ENCODE assay signal across 8 mouse cellular contexts in the genomic region with DNA sequence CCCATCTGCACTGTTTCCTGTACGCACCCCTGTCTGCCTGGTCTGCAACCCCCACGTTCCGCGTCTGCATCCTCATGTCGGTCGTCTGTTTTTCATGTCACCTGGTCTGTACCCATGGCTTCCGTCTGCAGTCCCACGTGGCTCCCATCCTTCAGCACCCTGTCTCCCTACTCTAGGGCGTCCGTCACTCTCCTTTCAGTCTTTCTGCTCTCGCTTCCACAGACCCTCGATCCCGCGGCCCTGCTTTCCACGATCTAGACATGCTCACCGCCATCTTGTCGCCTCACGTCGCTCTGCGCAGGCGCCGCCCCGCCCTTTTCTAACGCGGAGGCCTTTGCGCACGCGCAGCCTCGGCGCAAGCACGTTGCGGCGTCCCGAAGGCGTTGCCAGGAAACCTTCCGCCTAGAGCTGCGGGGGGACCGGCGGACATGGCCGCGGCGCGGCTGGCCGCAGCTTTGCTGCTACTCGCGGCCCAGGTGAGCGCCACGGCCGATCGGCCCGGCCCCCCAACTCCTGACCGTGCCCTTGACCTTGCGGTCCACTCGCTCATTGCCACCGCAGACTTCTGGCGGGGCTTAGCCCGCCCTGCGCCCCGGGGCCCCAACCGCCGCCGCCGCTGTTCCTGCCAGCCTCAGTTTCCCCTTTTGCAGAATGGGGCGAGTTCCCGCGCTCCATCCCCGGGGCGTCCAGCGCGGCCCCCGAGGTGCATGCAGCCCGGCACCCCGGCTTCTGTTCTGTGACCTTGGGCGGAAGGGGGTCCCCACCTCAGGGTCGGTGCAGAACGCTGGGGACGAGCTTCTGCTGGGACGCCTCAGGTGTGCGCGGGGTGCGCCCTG. TPM values are rescaled to one million over a fixed set of nuclear protein-coding genes. Genes with fewer than 3 reads are reported as not detected.
DNase-seq lines count a peak whose midpoint lies in the region; ATAC-seq and TF ChIP-seq lines count a peak whose summit lies in the region.

A gene (minus strand): TSS at position 297 of the 836 bp plus-strand sequence.
A gene (plus strand): TSS at position 363 of the 836 bp plus-strand sequence.

- TF ChIP-seq CTCF in bone marrow macrophage, adult 2 months (IDR thresholded peaks at IDR 0.05; ENCODE audit: low read depth, low read length), result no peak
- TF ChIP-seq CTCF in embryonic fibroblast, embryonic 13.5 days (IDR thresholded peaks at IDR 0.05; ENCODE audit: borderline replicate concordance, insufficient read depth, low read length), result no peak

- peaks cover 31% of the 10 kb centered on the region for H3K36me3 ChIP-seq in heart, embryonic 10.5 days
- peaks cover 27% of the 10 kb centered on the region for H3K36me3 ChIP-seq in kidney, embryonic 15.5 days

- H3K4me2 ChIP-seq in kidney, embryonic 15.5 days, result peak within 1 kb of the TSS; percentile 95

- ATAC-seq in kidney, embryonic 15.5 days (replicated peaks; ENCODE audit: low FRiP score), result peak; percentile 80
- peak; percentile 71 for ATAC-seq in monocyte, adult 5-6 weeks (replicated peaks; ENCODE audit: insufficient number of reproducible peaks, low FRiP score, low TSS enrichment, poor library complexity, severe bottlenecking)

- H3K9ac ChIP-seq in kidney, embryonic 15.5 days, result peak within 1 kb of the TSS; percentile 87

- TF ChIP-seq POLR2A in bone marrow macrophage, adult 2 months (IDR thresholded peaks at IDR 0.05; ENCODE audit: borderline replicate concordance, low read depth, low read length), result no peak
- TF ChIP-seq POLR2A in embryonic fibroblast, embryonic 13.5 days (IDR thresholded peaks at IDR 0.05; ENCODE audit: low read depth, low read length), result peak; percentile 93

- no peaks in the 10 kb centered on the region for H3K27me3 ChIP-seq in heart, embryonic 10.5 days (ENCODE audit: insufficient read depth, poor library complexity, severe bottlenecking)
- no peaks in the 10 kb centered on the region for H3K27me3 ChIP-seq in kidney, embryonic 15.5 days

- DNase-seq in A20 (ENCODE audit: low read depth, low spot score), result peak; percentile 96
- peak; percentile 98 for DNase-seq in heart, embryonic 10.5 days (ENCODE audit: low spot score)
- peak; percentile 97 for DNase-seq in liver
- DNase-seq in spleen, postnatal 4 days (ENCODE audit: low spot score in 2 of 2), result peak; percentile 99 to 100

- under 1% methylated on average over 81 of the region's 81 CpGs for WGBS in heart, embryonic 10.5 days
- WGBS in kidney, embryonic 15.5 days, result under 1% methylated on average over 81 of the region's 81 CpGs

- H3K9me3 ChIP-seq in heart, embryonic 10.5 days, result no peaks in the 10 kb centered on the region
- no peaks in the 10 kb centered on the region for H3K9me3 ChIP-seq in kidney, embryonic 15.5 days (replicated peaks)

- peak within 1 kb of the TSS; percentile 81 for H3K4me3 ChIP-seq in bone marrow macrophage, adult 2 months (ENCODE audit: insufficient read depth, low read length)
- peak within 1 kb of the TSS; percentile 94 for H3K4me3 ChIP-seq in embryonic fibroblast, embryonic 13.5 days (ENCODE audit: insufficient read depth, low read length)
- H3K4me3 ChIP-seq in heart, embryonic 10.5 days, result peak within 1 kb of the TSS; percentile 89
- peak within 1 kb of the TSS; percentile 88 for H3K4me3 ChIP-seq in kidney, embryonic 15.5 days (replicated peaks)

- peak within 1 kb of the TSS; percentile 11 for H3K27ac ChIP-seq in bone marrow macrophage, adult 2 months (ENCODE audit: insufficient read depth, low read depth, low read length)
- H3K27ac ChIP-seq in embryonic fibroblast, embryonic 13.5 days (ENCODE audit: insufficient read depth, low read length), result no peak within 1 kb of the TSS
- peak within 1 kb of the TSS; percentile 87 for H3K27ac ChIP-seq in heart, embryonic 10.5 days
- H3K27ac ChIP-seq in kidney, embryonic 15.5 days, result peak within 1 kb of the TSS; percentile 68; the same call in 1 of the 2 replicates

- peaks cover 11% of the 10 kb centered on the region for H3K4me1 ChIP-seq in bone marrow macrophage, adult 2 months (ENCODE audit: control insufficient read depth, insufficient read depth, low read length)
- 0 out of 2 replicates have a peak, but pooled peaks cover 7% of the 10 kb centered on the region for H3K4me1 ChIP-seq in embryonic fibroblast, embryonic 13.5 days (ENCODE audit: control insufficient read depth, insufficient read depth, low read length)
- H3K4me1 ChIP-seq in heart, embryonic 10.5 days, result peaks cover 39% of the 10 kb centered on the region
- peaks cover 39% of the 10 kb centered on the region for H3K4me1 ChIP-seq in kidney, embryonic 15.5 days

RNA-seq across cellular contexts. Expression of the first gene that starts in this region (rescaled TPM):
- polyA plus RNA-seq in bone marrow macrophage, adult 2 months (2012; ENCODE audit: insufficient read depth, insufficient read length, missing spikeins), result 49.7 and 54.3 TPM in 2 replicates
- 75.6 and 106 TPM in 2 replicates for polyA plus RNA-seq in embryonic fibroblast, embryonic 13.5 days (2011; ENCODE audit: insufficient read length, low read depth, missing spikeins)
- 200 and 266 TPM in 2 replicates for polyA plus RNA-seq in heart, embryonic 10.5 days (2016; fragmentation: Nextera tagmentation; extraction: Ambion mirVana)
- polyA plus RNA-seq in kidney, embryonic 15.5 days (2015; fragmentation: Nextera tagmentation; extraction: Ambion mirVana), result 303 and 328 TPM in 2 replicates
- 78.9 to 86.7 TPM (median 80.7 TPM) in 3 replicates for total RNA-seq in monocyte, adult 5-6 weeks (2017)

RNA-seq across cellular contexts. Expression of the second gene that starts in this region (rescaled TPM):
- polyA plus RNA-seq in bone marrow macrophage, adult 2 months (2012; ENCODE audit: insufficient read depth, insufficient read length, missing spikeins), result 15.0 and 20.2 TPM in 2 replicates
- polyA plus RNA-seq in embryonic fibroblast, embryonic 13.5 days (2011; ENCODE audit: insufficient read length, low read depth, missing spikeins), result 23.8 and 30.9 TPM in 2 replicates
- 32.1 and 34.6 TPM in 2 replicates for polyA plus RNA-seq in heart, embryonic 10.5 days (2016; fragmentation: Nextera tagmentation; extraction: Ambion mirVana)
- polyA plus RNA-seq in kidney, embryonic 15.5 days (2015; fragmentation: Nextera tagmentation; extraction: Ambion mirVana), result 43.8 and 48.1 TPM in 2 replicates
- total RNA-seq in monocyte, adult 5-6 weeks (2017), result 8.1 to 18.2 TPM (median 8.2 TPM) in 3 replicates
